Mouse (Mus musculus) G1E (cell line): ENCODE results near the gene Gpx2.

Experiments
- CTCF ChIP-seq: IDR thresholded peaks from 2 replicates; pipeline ENCODE4 v1.5.1; 2012; ENCODE audit warnings: low read depth, low read length, inconsistent platforms, mixed read lengths
- GATA1 ChIP-seq: IDR thresholded peaks from 2 replicates; pipeline ENCODE4 v1.6.1; 2012; ENCODE audit warnings: borderline replicate concordance, low read length, inconsistent platforms, mixed read lengths
- POLR2AphosphoS5 ChIP-seq: IDR thresholded peaks from 2 replicates; pipeline ENCODE4 v1.6.1; 2012; ENCODE audit warnings: low read depth, low read length, inconsistent platforms; ENCODE audit not compliant: insufficient replicate concordance
- TAL1 ChIP-seq: conservative IDR thresholded peaks from 2 replicates; pipeline ENCODE4 v1.6.1; 2012; ENCODE audit warnings: low read depth, low read length, inconsistent platforms, mixed read lengths

DNA sequence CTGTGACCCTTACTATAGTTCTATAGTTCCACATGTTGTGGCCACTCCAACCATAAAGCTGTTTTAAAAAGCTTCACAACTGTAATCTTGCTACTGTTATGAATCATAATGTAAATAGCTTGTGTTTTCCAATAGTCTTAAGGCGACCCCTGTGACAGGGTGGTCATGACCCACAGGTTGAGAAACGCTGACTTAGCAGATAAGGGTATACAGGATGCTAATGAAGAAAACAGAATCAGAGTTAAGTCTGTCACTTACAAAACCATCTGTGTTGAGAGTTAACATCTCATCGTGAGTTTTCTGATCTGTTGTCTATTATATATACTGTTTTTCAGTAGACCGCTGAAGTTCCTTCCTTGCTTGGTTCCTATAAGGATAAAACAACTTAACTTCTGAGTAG is 43.9 kb upstream of the Gpx2 start:
- TF ChIP-seq CTCF (no peak), GATA1 (no peak), TAL1 (no peak), POLR2AphosphoS5 (no peak)
